9 mouse cellular contexts compared by ENCODE assay signal in genomic region chr5:135932359-135932758, GRCm38 (mm10). TPM values are rescaled to one million over a fixed set of nuclear protein-coding genes. Genes with fewer than 3 reads are reported as not detected.
DNase-seq lines count a peak whose midpoint lies in the region; ATAC-seq and TF ChIP-seq lines count a peak whose summit lies in the region.
"Had no signal": no experiment of that assay in that cellular context is flagged by ENCODE, and none has a peak within 500 bp of the region (broad histone marks: within the 10 kb centered on the region; RNA-seq: fewer than 3 reads in every experiment).

No protein-coding gene starts in this region.

- H3K27ac ChIP-seq in heart, adult 2 months: peak overlapping the region; percentile 31; the same call in 1 of the 2 replicates
- no peak overlapping the region for H3K27ac ChIP-seq in ES-Bruce4 (ENCODE audit: insufficient read depth, low read length)
- no peak overlapping the region for H3K27ac ChIP-seq in forebrain, postnatal 0 days (ENCODE audit: low read depth, low read length)
- no peak overlapping the region for H3K27ac ChIP-seq in midbrain, embryonic 12.5 days (replicated peaks)

- 31% methylated on average over 2 of the region's 2 CpGs for WGBS in heart, adult 2 months
- 47% methylated on average over 2 of the region's 2 CpGs for WGBS in forebrain, postnatal 0 days
- WGBS in midbrain, embryonic 12.5 days: 83% methylated on average over 2 of the region's 2 CpGs

- peaks cover 28% of the 10 kb centered on the region for H3K36me3 ChIP-seq in heart, adult 2 months (ENCODE audit: control insufficient read depth, insufficient read depth, low read length)
- H3K36me3 ChIP-seq in ES-Bruce4 (ENCODE audit: control insufficient read depth, insufficient read depth, low read length, poor library complexity, severe bottlenecking): peaks cover 52% of the 10 kb centered on the region
- peaks cover 25% of the 10 kb centered on the region for H3K36me3 ChIP-seq in forebrain, postnatal 0 days (ENCODE audit: insufficient read depth)
- H3K36me3 ChIP-seq in midbrain, embryonic 12.5 days: peaks cover 44% of the 10 kb centered on the region

- DNase-seq in heart, adult 2 months: no peak
- DNase-seq in heart, postnatal 25 days (ENCODE audit: low spot score): no peak
- DNase-seq in forebrain, postnatal 0 days: peak; percentile 32
- no peak for DNase-seq in right cerebral cortex, postnatal 14 days
- no peak for DNase-seq in embryo, embryonic 10.5 days (ENCODE audit: low spot score)
- DNase-seq in kidney, postnatal 36 days: no peak

- H3K4me3 ChIP-seq in heart, adult 2 months: peak overlapping the region; percentile 97
- H3K4me3 ChIP-seq in ES-Bruce4 (ENCODE audit: low read depth, low read length): peak overlapping the region; percentile 46
- peak overlapping the region; percentile 98 for H3K4me3 ChIP-seq in forebrain, postnatal 0 days (ENCODE audit: low read depth, low read length)
- peak overlapping the region; percentile 30 for H3K4me3 ChIP-seq in midbrain, embryonic 12.5 days

- H3K9me3 ChIP-seq in ES-Bruce4 (replicated peaks; ENCODE audit: control insufficient read depth, insufficient read depth, low read length, poor library complexity, severe bottlenecking): no peaks in the 10 kb centered on the region
- H3K9me3 ChIP-seq in forebrain, postnatal 0 days (ENCODE audit: low read length): no peaks in the 10 kb centered on the region
- no peaks in the 10 kb centered on the region for H3K9me3 ChIP-seq in midbrain, embryonic 12.5 days

- intact Hi-C loops in heart, adult 2 months (cut with DNase I): loop anchor here (2.0 kb wide), 1 partner anchor 16 kb away; no protein-coding TSS in a partner anchor
- intact Hi-C loops in heart, postnatal 25 days (cut with DNase I): no loop called here

- peak overlapping the region; percentile 52 for H3K4me2 ChIP-seq in forebrain, postnatal 0 days (ENCODE audit: low read depth)
- H3K4me2 ChIP-seq in midbrain, embryonic 12.5 days (replicated peaks): peak overlapping the region; percentile 64

- no peak for TF ChIP-seq EP300 in heart, adult 2 months (IDR thresholded peaks at IDR 0.05; ENCODE audit: insufficient read depth, low read depth, low read length)
- TF ChIP-seq EP300 in ES-Bruce4 (IDR thresholded peaks at IDR 0.05; ENCODE audit: insufficient read depth, low read depth, low read length): no peak

- H3K79me2 ChIP-seq in heart, adult 2 months (replicated peaks; ENCODE audit: control insufficient read depth, insufficient read depth, low read length): peaks cover 12% of the 10 kb centered on the region

- no peak for ATAC-seq in forebrain, postnatal 0 days
- no peak for ATAC-seq in midbrain, embryonic 12.5 days (ENCODE audit: low FRiP score, low read depth)

- no peak for TF ChIP-seq POLR2A in heart, adult 2 months (IDR thresholded peaks at IDR 0.05; ENCODE audit: insufficient read depth, low read depth, low read length)
- no peak for TF ChIP-seq POLR2A in ES-Bruce4 (IDR thresholded peaks at IDR 0.05; ENCODE audit: insufficient read depth, low read length)

- TF ChIP-seq CTCF in heart, adult 2 months (IDR thresholded peaks at IDR 0.05): no peak
- TF ChIP-seq CTCF in ES-Bruce4 (IDR thresholded peaks at IDR 0.05; ENCODE audit: low read depth, low read length): no peak
- TF ChIP-seq CTCF in forebrain, postnatal 0 days (IDR thresholded peaks at IDR 0.05; ENCODE audit: low read depth): no peak

- peaks cover 10% of the 10 kb centered on the region for H3K4me1 ChIP-seq in heart, adult 2 months (ENCODE audit: control insufficient read depth, insufficient read depth, low read length)
- peaks cover 2% of the 10 kb centered on the region for H3K4me1 ChIP-seq in ES-Bruce4 (ENCODE audit: control insufficient read depth, insufficient read depth, low read length)
- peaks cover 13% of the 10 kb centered on the region for H3K4me1 ChIP-seq in forebrain, postnatal 0 days (ENCODE audit: insufficient read depth)
- H3K4me1 ChIP-seq in midbrain, embryonic 12.5 days: peaks cover 26% of the 10 kb centered on the region

- no peak overlapping the region for H3K9ac ChIP-seq in heart, adult 2 months (ENCODE audit: low read depth, low read length)
- H3K9ac ChIP-seq in ES-Bruce4 (ENCODE audit: low read depth, poor library complexity, severe bottlenecking): peak overlapping the region; percentile 95; the same call in 1 of the 2 replicates
- peak overlapping the region; percentile 99 for H3K9ac ChIP-seq in forebrain, postnatal 0 days
- 0 out of 2 replicates have a peak overlapping the region, but pooled peaks have one; percentile 34 for H3K9ac ChIP-seq in midbrain, embryonic 12.5 days (replicated peaks)

- H3K27me3 ChIP-seq in heart, adult 2 months (ENCODE audit: control insufficient read depth, insufficient read depth, low read length): no peaks in the 10 kb centered on the region
- no peaks in the 10 kb centered on the region for H3K27me3 ChIP-seq in ES-Bruce4 (ENCODE audit: control insufficient read depth, insufficient read depth, low read length, poor library complexity, severe bottlenecking)
- H3K27me3 ChIP-seq in forebrain, postnatal 0 days (ENCODE audit: insufficient read depth, low read length): no peaks in the 10 kb centered on the region
- no peaks in the 10 kb centered on the region for H3K27me3 ChIP-seq in midbrain, embryonic 12.5 days

RNA-seq across cellular contexts. Expression of gene Ywhag, which starts 2.1 kb away (rescaled TPM):
- total RNA-seq in heart, adult 2 months (2021): 100 to 1,000 TPM; 275 to 304 TPM
- polyA plus RNA-seq in heart, adult 2 months (2012; rRNA removed): 99.0 and 116 TPM in 2 replicates
- total RNA-seq in heart, postnatal 25 days (2021): 100 to 1,000 TPM; 285 to 296 TPM
- 372 TPM in 2 replicates for polyA plus RNA-seq in ES-Bruce4 (2011; ENCODE audit: insufficient read depth, insufficient read length, low read depth, missing spikeins)
- 220 and 286 TPM in 2 replicates for total RNA-seq in forebrain, postnatal 0 days (2014; rRNA removed)
- polyA plus RNA-seq in forebrain, postnatal 0 days (2015; fragmentation: Nextera tagmentation; extraction: Ambion mirVana): 603 and 867 TPM in 2 replicates
- polyA plus RNA-seq in midbrain, embryonic 12.5 days (2016; fragmentation: Nextera tagmentation; extraction: Ambion mirVana): 457 and 466 TPM in 2 replicates

RNA-seq across cellular contexts. Expression of gene Ssc4d, which starts 42.0 kb away (rescaled TPM):
- total RNA-seq in heart, adult 2 months (2021): under 1 TPM; 0.09 to 0.21 TPM
- polyA plus RNA-seq in heart, adult 2 months (2012; rRNA removed): 1.0 and 1.6 TPM in 2 replicates
- total RNA-seq in heart, postnatal 25 days (2021): under 1 TPM; 0.28 to 0.68 TPM
- polyA plus RNA-seq in ES-Bruce4 (2011; ENCODE audit: insufficient read depth, insufficient read length, low read depth, missing spikeins): 6.3 and 9.5 TPM in 2 replicates
- total RNA-seq in forebrain, postnatal 0 days (2014; rRNA removed): 6.5 and 7.0 TPM in 2 replicates
- 2.5 and 4.0 TPM in 2 replicates for polyA plus RNA-seq in forebrain, postnatal 0 days (2015; fragmentation: Nextera tagmentation; extraction: Ambion mirVana)
- 0.82 and 2.2 TPM in 2 replicates for polyA plus RNA-seq in midbrain, embryonic 12.5 days (2016; fragmentation: Nextera tagmentation; extraction: Ambion mirVana)

RNA-seq across cellular contexts. Expression of gene Hspb1, which starts 44.6 kb away (rescaled TPM):
- total RNA-seq in heart, adult 2 months (2021): 100 to 1,000 TPM; 434 to 446 TPM
- 427 and 635 TPM in 2 replicates for polyA plus RNA-seq in heart, adult 2 months (2012; rRNA removed)
- total RNA-seq in heart, postnatal 25 days (2021): 100 to 1,000 TPM; 385 to 513 TPM
- polyA plus RNA-seq in ES-Bruce4 (2011; ENCODE audit: insufficient read depth, insufficient read length, low read depth, missing spikeins): 426 and 500 TPM in 2 replicates
- 9.8 and 11.5 TPM in 2 replicates for total RNA-seq in forebrain, postnatal 0 days (2014; rRNA removed)
- polyA plus RNA-seq in forebrain, postnatal 0 days (2015; fragmentation: Nextera tagmentation; extraction: Ambion mirVana): 9.2 and 11.2 TPM in 2 replicates
- 15.7 and 20.3 TPM in 2 replicates for polyA plus RNA-seq in midbrain, embryonic 12.5 days (2016; fragmentation: Nextera tagmentation; extraction: Ambion mirVana)
- total RNA-seq: hematopoietic stem cell, adult 5-6 weeks had no signal

RNA-seq across cellular contexts. Expression of gene Zp3, which starts 47.5 kb away (rescaled TPM):
- total RNA-seq in heart, adult 2 months (2021): not detected
- polyA plus RNA-seq in heart, adult 2 months (2012; rRNA removed): not detected in 2 replicates
- total RNA-seq in heart, postnatal 25 days (2021): not detected
- polyA plus RNA-seq in ES-Bruce4 (2011; ENCODE audit: insufficient read depth, insufficient read length, low read depth, missing spikeins): 2.0 and 2.4 TPM in 2 replicates
- 0.14 TPM in 1 of 2 replicates, not detected in the other for total RNA-seq in forebrain, postnatal 0 days (2014; rRNA removed)
- 0.14 and 0.23 TPM in 2 replicates for polyA plus RNA-seq in forebrain, postnatal 0 days (2015; fragmentation: Nextera tagmentation; extraction: Ambion mirVana)
- polyA plus RNA-seq in midbrain, embryonic 12.5 days (2016; fragmentation: Nextera tagmentation; extraction: Ambion mirVana): not detected in 2 replicates
- total RNA-seq: hematopoietic stem cell, adult 5-6 weeks had no signal

Comparison
In these comparisons a context has a peak if more than half of its experiments do, and no peak if none do; other contexts are left out.
1. H3K4me3 ChIP-seq: peak in every context shown above with its lines; median percentile 98 in forebrain, postnatal 0 days; 97 in heart, adult 2 months; 46 in ES-Bruce4; 30 in midbrain, embryonic 12.5 days.
2. RNA of gene Hspb1, which starts 44.6 kb away (polyA plus RNA-seq): 427 to 635 TPM in heart, adult 2 months and 426 to 500 TPM in ES-Bruce4; 15.7 to 20.3 TPM in midbrain, embryonic 12.5 days and 9.2 to 11.2 TPM in forebrain, postnatal 0 days; every median in the first group is over 10 times any median in the second.